Mouse (Mus musculus) megakaryocyte, embryonic 14.5 days (primary cell): ENCODE data around the gene C1s2.

Experiments
- FLI1 ChIP-seq: IDR thresholded peaks from 2 replicates; pipeline ENCODE4 v1.6.1; 2012; ENCODE audit warnings: low read length, inconsistent platforms, mixed read lengths
- GATA1 ChIP-seq: IDR thresholded peaks from 3 replicates; pipeline ENCODE4 v1.6.1; 2012; ENCODE audit warnings: mixed read lengths, low read length, inconsistent platforms, borderline replicate concordance

GRCm38 (mm10) chr6:124585761-124586160 lies 50.1 kb downstream of the C1s2 start:
- no peak for TF ChIP-seq FLI1
- no peak for TF ChIP-seq GATA1
